Mouse (Mus musculus) liver, embryonic 14.5 days (tissue): Measurements from ENCODE around the gene Olfr231.

Source experiments
- CTCF ChIP-seq: IDR thresholded peaks from 2 replicates; pipeline ENCODE4 v1.5.1; 2016; ENCODE audit warnings: antibody characterized with exemption, low read depth, control low read depth
- EP300 ChIP-seq: IDR thresholded peaks from 2 replicates; pipeline ENCODE4 v1.6.1; 2016; ENCODE audit warnings: antibody characterized with exemption, low read depth

DNA sequence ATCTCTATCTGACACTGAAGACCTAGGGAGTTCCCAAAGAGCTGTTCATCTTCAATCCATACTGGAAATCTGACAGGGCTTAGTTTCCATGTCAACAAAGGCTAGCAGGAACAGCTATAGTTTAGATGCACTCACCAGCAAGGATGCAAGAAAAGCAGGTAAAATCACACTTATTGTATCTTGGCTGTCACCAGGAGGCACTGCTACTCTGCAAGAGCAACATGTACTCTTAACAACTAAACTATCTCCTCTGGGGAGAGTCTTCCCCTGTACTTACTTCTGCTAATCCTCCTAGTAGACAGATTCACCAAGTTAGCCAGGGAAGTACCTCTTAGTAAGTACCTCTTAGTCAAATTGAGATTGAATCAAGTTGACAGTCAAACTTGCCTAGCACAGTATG, 48.1 kb upstream of the Olfr231 start:
- TF ChIP-seq EP300 (no peak), CTCF (peak; percentile 56)
